Mouse (Mus musculus) thymus, adult 18-20 months (tissue): ENCODE results near the gene Serhl.

Experiments used
- DNase-seq, 2 experiments: peaks; one replicate each; pipeline ENCODE4 v3.0.0; 2022; ENCODE audit warnings: mixed read lengths in 2 of 2

Serhl gene

DNA sequence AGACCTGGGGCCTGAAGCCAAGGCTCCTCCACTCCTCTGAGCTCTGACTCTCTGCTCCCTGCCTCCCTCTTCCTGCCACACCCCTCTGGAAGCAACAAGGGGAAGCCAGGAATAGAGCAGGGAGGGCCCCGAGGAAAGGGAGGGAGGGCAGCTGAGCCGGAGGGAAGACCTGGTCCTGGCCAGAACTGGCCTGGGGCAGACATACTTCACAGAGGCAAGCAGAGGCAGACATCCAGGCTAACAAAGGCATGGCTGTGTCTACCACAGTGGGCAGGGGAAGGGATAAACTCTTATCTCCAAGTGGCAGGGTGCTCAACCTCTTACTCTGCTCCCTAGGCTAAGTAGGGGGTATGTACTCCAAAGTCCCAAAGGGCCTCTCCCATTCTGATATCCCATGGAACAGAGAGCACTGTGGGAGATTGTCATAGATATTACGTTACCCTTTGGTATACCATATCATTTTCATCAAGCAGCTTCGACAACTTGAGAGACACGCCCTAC lies 75.7 kb downstream of the Serhl start:
- DNase-seq = no peak

DNA sequence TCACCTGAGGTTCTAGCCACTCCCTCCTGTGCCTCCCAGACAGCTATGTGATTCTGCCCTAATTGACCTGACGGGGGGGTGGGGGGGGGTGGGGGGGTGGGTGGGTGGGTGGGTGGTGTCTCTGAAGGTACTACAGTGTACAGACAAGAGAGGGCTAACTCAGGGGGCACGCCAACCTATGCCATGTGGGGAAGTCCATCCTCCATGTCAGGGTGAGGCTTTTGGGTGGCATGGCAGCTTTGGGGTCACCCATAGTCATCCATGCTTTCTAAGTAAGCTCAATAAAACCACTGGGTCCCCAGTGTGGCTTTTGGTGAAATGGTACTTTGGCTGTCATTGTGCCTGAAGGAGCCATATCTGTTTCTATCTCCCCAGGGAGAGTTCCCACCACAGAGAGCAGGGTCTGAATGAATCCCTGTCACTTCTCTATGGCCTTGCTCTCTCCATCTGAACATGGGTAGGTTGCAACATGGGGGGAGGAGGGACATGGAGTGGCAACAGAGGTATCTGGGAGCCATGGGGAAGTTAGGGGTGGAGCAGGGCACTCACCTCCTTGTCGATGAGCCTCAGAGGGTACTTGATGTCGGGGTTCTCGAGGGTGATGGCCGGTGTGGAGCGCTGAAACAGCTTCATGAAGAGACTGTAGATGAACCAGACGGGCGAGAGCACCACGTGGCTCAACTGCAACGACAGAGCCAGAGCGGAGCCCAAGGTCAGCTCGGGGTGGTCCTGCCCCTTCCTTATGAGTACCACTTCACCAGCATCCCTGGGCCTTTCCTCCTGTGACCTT lies 76.4 kb downstream of the Serhl start:
- DNase-seq = no peak
